Mouse (Mus musculus) intestine, embryonic 14.5 days (tissue): ENCODE results near the gene Saxo1. TPM values are rescaled to one million over a fixed set of nuclear protein-coding genes. Genes with fewer than 3 reads are reported as not detected.

Experiments
- ATAC-seq: fragments of 200-750 bp; cut with Nextera tagmentation; replicated peaks from 2 replicates; pipeline ENCODE4 v1.8.0; 2017; ENCODE audit warnings: low read depth, moderate number of reproducible peaks, moderate TSS enrichment, moderate library complexity; ENCODE audit not compliant: low FRiP score, low TSS enrichment
- DNase-seq: peaks from one replicate; pipeline ENCODE4 v3.0.0-alpha.2; 2018; ENCODE audit warnings: low spot score
- H3K27ac ChIP-seq: fragments of 300-500 bp; sonication (generic); 2 replicates; pipeline ENCODE4 v1.5.1; 2014; ENCODE audit warnings: low read depth, mild to moderate bottlenecking, control low read depth
- H3K27me3 ChIP-seq: fragments of 300-500 bp; sonication (generic); replicated peaks from 2 replicates; pipeline ENCODE4 v1.6.1; 2014; ENCODE audit warnings: low read length, control low read depth; ENCODE audit not compliant: control insufficient read depth, insufficient read depth
- H3K36me3 ChIP-seq: fragments of 300-500 bp; sonication (generic); 2 replicates; pipeline ENCODE4 v1.6.1; 2014; ENCODE audit warnings: low read length, control low read depth; ENCODE audit not compliant: control insufficient read depth, insufficient read depth
- H3K4me1 ChIP-seq: fragments of 300-500 bp; sonication (generic); replicated peaks from 2 replicates; pipeline ENCODE4 v1.6.1; 2014; ENCODE audit warnings: low read length, control low read depth, mixed read lengths; ENCODE audit not compliant: control insufficient read depth, insufficient read depth
- H3K4me2 ChIP-seq: fragments of 300-500 bp; sonication (generic); 2 replicates; pipeline ENCODE4 v1.6.1; 2014; ENCODE audit warnings: low read length
- H3K4me3 ChIP-seq: fragments of 300-500 bp; sonication (generic); 2 replicates; pipeline ENCODE4 v1.5.1; 2014; ENCODE audit warnings: low read depth, low read length, control low read depth, mixed read lengths
- H3K9ac ChIP-seq: fragments of 300-500 bp; sonication (generic); 2 replicates; pipeline ENCODE4 v1.6.1; 2014; ENCODE audit warnings: mild to moderate bottlenecking, low read length
- H3K9me3 ChIP-seq: fragments of 300-500 bp; sonication (generic); 2 replicates; pipeline ENCODE4 v1.6.1; 2016; ENCODE audit warnings: low read length, control low read depth; ENCODE audit not compliant: control insufficient read depth
- WGBS: fragments of 180-500 bp; shearing (Covaris S2); extraction: QIAGEN DNeasy Blood & Tissue Kit; methylation state at CpG from one replicate; pipeline ENCODE4 v1.1.7; 2014; 5-methylcytosine and 5-hydroxymethylcytosine counted together
- polyA plus RNA-seq: library from polyadenylated mRNA; unstranded; fragments of >200 nt; fragmentation: Nextera tagmentation; extraction: Ambion mirVana; gene quantifications from 2 replicates; pipeline ENCODE4 v1.2.1, GENCODE M21; 2014

Gene Saxo1
- polyA plus RNA-seq, 1 experiment from 2014 or later, result not detected

DNA sequence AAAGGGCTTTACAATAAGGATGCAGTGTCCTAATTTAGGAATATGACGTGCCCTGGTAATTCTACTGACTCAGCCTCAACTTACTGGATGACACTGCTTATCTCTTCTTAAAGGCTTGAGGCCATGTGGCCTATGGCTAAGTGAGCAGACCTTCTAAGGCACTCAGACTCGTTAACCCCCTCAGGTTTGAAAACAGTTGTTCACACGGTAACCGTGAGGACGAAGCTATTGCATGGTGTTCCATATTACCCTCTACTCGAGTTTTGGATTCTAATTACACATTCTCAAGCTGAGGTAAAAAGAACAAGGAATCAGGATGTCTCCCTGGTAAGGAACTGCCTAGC, 16.8 kb upstream of the Saxo1 start:
- WGBS, result 19% methylated on average over 6 of the region's 6 CpGs
- Histone ChIP-seq H3K9me3 (no peaks in the 10 kb centered on the region), H3K27ac (peak overlapping the region; percentile 92), H3K27me3 (no peaks in the 10 kb centered on the region), H3K4me3 (peak overlapping the region; percentile 50), H3K36me3 (peaks cover 7% of the 10 kb centered on the region; the same call in 1 of the 2 replicates), H3K9ac (peak overlapping the region; percentile 72), H3K4me2 (peak overlapping the region; percentile 48), H3K4me1 (peaks cover 10% of the 10 kb centered on the region)
- ATAC-seq, result peak; percentile 19
- DNase-seq, result no peak

DNA sequence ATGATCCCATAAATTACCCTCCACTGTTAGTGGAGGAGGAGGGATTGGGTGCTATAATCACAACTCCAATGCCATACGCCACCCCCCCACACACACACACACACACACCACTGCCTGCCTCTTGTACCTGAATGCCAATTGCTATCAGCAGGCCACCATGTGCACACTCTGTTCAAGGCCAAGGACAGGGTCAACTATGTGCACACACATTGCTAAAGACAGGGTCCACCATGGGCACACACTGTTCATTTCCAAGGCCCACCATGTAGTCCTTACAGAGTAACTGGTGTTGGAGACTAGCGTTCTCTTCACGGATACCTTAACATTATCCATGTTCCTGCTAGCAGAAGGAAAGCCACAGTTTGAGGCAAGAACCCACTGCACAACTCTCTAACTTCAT, 2.9 kb upstream of the Saxo1 start:
- 89% methylated on average over 3 of the region's 3 CpGs for WGBS
- H3K9me3 ChIP-seq, result no peaks in the 10 kb centered on the region
- no peak overlapping the region for H3K27ac ChIP-seq
- H3K36me3 ChIP-seq, result no peaks in the 10 kb centered on the region
- no peaks in the 10 kb centered on the region for H3K4me1 ChIP-seq
- no peaks in the 10 kb centered on the region for H3K27me3 ChIP-seq
- no peak overlapping the region for H3K4me3 ChIP-seq
- no peak overlapping the region for H3K4me2 ChIP-seq
- DNase-seq (no peak), ATAC-seq (no peak)
- H3K9ac ChIP-seq, result no peak overlapping the region

DNA sequence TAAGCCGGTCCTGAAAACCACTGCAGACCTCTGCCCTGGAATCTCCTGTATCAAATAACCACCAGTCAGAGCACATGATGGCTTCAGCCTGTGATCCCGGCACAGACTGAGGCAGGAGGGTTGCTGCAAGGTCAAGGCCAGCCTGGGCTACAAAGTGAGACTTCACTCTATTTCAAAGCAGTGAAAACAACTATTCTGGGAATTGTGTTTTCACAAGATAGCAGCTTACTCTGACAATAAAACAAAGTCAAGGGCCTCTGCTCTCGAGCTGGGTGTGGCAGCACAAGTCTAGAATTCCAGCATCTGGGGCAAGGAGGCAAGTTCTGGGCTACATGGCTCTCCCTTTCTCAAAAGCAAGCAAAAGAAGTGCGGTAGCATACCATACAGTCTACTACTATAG, 878 bp upstream of the Saxo1 start:
- WGBS, result 66% methylated on average over 4 of the region's 4 CpGs
- Histone ChIP-seq H3K36me3 (no peaks in the 10 kb centered on the region), H3K27ac (no peak overlapping the region), H3K9ac (no peak overlapping the region), H3K4me2 (no peak overlapping the region), H3K27me3 (no peaks in the 10 kb centered on the region), H3K4me1 (no peaks in the 10 kb centered on the region), H3K4me3 (no peak overlapping the region), H3K9me3 (no peaks in the 10 kb centered on the region)
- ATAC-seq, result no peak
- DNase-seq, result no peak

DNA sequence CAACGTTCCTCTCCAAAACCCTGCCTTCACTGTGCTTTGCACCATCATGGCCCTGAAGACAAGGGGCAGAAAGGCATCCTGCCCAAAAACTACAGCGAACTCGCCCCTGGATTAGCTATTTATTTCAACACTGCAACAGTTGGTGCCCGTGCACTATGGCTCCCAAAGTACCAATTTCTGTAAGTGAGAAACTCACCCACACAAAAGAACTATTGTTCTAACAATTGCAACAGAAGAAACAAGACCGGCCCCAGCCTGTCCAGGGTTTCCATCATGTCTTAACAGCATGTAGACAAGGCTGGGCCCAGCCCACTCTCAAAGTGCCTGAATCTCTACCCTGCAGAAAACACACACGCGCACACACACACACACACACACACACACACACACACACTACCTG, 757 bp downstream of the Saxo1 start:
- 72% methylated on average over 7 of the region's 7 CpGs for WGBS
- H3K4me3 ChIP-seq, result no peak overlapping the region

DNA sequence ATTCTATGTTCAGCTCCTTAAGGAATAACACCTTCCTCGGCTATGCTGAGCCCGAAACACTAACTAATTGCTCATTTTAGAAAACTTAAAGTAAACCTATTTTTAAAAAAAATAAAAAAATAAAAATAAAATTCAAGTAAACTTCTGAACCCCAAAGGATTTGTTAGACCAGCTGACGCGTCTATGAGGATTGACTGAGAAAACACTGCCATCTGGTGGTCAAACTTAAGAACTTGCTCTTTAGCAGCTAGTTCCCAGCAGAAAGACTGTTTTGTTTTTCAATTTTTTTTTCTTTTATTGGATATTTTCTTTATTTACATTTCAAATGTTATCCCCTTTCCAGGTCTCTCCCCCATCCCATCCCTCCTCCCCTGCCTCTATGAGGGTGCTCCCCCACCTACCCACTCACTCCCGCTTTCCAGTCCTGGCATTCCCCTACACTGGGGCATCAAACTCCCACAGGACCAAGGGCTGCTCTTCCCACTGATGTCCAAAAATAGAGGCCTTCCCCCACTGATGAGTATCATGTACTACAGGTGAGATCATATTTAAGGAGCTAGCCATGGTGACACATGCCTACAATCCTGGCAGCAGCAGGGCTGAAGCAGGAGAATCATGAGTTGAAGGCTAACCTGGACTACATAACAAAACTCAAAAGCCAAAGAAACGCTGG, 3.0 kb downstream of the Saxo1 start:
- 22% methylated on average over 6 of the region's 6 CpGs for WGBS
- no peak overlapping the region for H3K4me3 ChIP-seq
- no peak overlapping the region for H3K27ac ChIP-seq
- H3K9me3 ChIP-seq, result no peaks in the 10 kb centered on the region
- no peaks in the 10 kb centered on the region for H3K27me3 ChIP-seq
- H3K36me3 ChIP-seq, result no peaks in the 10 kb centered on the region
- no peak for DNase-seq
- no peak overlapping the region for H3K9ac ChIP-seq
- 0 out of 2 replicates have a peak, but pooled peaks have one; percentile 66 for ATAC-seq
- no peak overlapping the region for H3K4me2 ChIP-seq
- no peaks in the 10 kb centered on the region for H3K4me1 ChIP-seq

More for the DNA sequence above, 757 bp downstream of the Saxo1 start:
- no peaks in the 10 kb centered on the region for H3K36me3 ChIP-seq
- no peak overlapping the region for H3K27ac ChIP-seq
- no peaks in the 10 kb centered on the region for H3K9me3 ChIP-seq
- ATAC-seq (no peak), DNase-seq (no peak)
- no peak overlapping the region for H3K4me2 ChIP-seq
- no peaks in the 10 kb centered on the region for H3K27me3 ChIP-seq
- no peak overlapping the region for H3K9ac ChIP-seq
- H3K4me1 ChIP-seq, result no peaks in the 10 kb centered on the region

DNA sequence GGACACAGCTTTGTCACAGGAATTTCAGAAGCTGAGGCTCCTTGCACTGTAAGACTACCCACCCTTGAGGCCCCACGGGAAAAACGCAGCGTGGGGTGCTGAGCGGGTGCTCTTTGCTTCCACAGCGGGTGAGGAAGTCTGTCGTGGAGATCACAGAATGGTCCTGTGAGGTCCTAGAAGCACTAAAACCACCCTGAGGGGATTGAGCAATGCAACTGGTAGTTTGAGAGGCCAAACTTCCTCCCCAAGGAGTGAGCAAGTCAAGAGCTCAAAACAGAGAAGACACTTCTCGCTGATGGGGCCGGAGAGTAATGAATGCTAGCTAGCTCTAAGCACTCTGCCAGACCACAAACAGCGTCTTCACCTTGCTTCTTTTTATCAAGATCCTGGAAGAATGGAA, 9.8 kb downstream of the Saxo1 start:
- H3K27me3 ChIP-seq, result no peaks in the 10 kb centered on the region
- DNase-seq, result no peak
- H3K4me2 ChIP-seq, result no peak overlapping the region
- 81% methylated on average over 9 of the region's 9 CpGs for WGBS
- no peak for ATAC-seq
- no peak overlapping the region for H3K4me3 ChIP-seq
- H3K36me3 ChIP-seq, result no peaks in the 10 kb centered on the region
- H3K9ac ChIP-seq, result no peak overlapping the region
- no peaks in the 10 kb centered on the region for H3K4me1 ChIP-seq
- H3K9me3 ChIP-seq, result no peaks in the 10 kb centered on the region
- H3K27ac ChIP-seq, result no peak overlapping the region

DNA sequence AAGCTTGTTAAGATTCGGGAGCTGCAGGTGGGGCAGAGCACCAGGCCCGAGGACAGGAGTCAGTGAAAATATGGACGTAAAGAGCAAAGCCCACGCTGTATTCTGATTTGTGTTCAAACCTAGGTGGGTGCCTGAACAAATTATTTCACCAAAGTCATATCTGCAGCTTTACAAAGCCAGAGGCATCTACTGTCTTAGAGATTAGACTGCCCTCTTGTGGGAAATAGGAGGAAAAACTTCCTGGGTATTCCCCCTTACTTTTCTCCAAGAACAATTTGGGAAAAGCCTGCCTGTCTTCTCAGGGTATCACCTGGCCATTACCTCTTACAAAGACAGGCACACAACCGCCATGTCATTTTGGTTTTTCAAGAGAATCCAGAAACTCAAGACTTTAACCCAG, 12.5 kb downstream of the Saxo1 start:
- Histone ChIP-seq H3K36me3 (no peaks in the 10 kb centered on the region), H3K9me3 (no peaks in the 10 kb centered on the region), H3K27ac (no peak overlapping the region), H3K4me3 (no peak overlapping the region), H3K4me2 (no peak overlapping the region), H3K9ac (no peak overlapping the region), H3K27me3 (no peaks in the 10 kb centered on the region), H3K4me1 (no peaks in the 10 kb centered on the region)
- WGBS, result 36% methylated on average over 5 of the region's 5 CpGs
- ATAC-seq, result no peak
- DNase-seq, result no peak

DNA sequence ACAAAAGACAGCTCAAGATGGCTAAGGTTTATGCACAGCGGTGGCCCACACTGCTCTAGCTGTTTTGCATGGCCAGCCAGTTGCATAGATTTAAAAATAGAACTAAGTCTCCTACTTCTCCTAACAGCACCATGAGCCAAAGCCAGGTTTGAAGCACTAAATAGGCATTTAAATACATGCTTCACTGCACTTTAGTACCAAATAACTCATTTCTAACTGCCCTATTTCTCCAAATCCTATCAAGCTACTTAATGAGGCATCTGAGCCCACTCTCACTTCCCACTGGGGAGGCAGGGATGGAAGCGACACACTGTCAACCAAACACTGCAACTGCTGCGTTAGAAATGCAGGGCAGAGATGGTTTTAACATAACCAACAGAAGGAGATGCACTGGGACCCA, 14.1 kb downstream of the Saxo1 start:
- no peak for ATAC-seq
- 90% methylated on average over 3 of the region's 3 CpGs for WGBS
- H3K36me3 ChIP-seq, result no peaks in the 10 kb centered on the region

DNA sequence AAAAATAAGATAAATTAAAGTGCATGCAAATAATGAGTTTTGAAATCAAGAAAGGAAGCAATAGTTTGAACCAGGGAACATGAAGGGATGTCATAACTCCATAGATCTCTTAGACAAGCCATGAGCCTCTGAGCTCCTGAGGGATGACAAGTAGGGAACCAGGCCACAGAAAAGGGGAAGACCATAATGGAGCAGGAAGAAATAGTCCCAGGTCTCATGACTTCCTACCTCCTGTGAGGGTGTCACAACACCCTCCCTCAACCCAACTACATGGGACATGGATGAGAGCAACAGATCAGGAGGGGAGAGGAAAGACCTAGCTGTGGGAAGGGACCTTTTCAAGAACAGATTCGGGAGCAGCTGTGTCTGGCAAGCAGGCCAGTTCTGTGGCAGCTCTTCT, 16.6 kb downstream of the Saxo1 start:
- 81% methylated on average over 1 of the region's 1 CpGs for WGBS
- H3K9ac ChIP-seq, result no peak overlapping the region
- no peaks in the 10 kb centered on the region for H3K9me3 ChIP-seq

More for the DNA sequence above, 14.1 kb downstream of the Saxo1 start:
- H3K4me1 ChIP-seq, result no peaks in the 10 kb centered on the region
- H3K9ac ChIP-seq, result no peak overlapping the region
- no peak overlapping the region for H3K4me2 ChIP-seq
- DNase-seq, result no peak
- H3K9me3 ChIP-seq, result no peaks in the 10 kb centered on the region
- no peak overlapping the region for H3K4me3 ChIP-seq
- no peak overlapping the region for H3K27ac ChIP-seq
- H3K27me3 ChIP-seq, result no peaks in the 10 kb centered on the region

More for the DNA sequence above, 16.6 kb downstream of the Saxo1 start:
- Histone ChIP-seq H3K36me3 (no peaks in the 10 kb centered on the region), H3K4me1 (no peaks in the 10 kb centered on the region), H3K27ac (no peak overlapping the region), H3K27me3 (no peaks in the 10 kb centered on the region), H3K4me2 (no peak overlapping the region), H3K4me3 (no peak overlapping the region)
- ATAC-seq, result no peak
- no peak for DNase-seq
